Mouse (Mus musculus): Measurements from ENCODE around the gene Rps6kb2.

DNA sequence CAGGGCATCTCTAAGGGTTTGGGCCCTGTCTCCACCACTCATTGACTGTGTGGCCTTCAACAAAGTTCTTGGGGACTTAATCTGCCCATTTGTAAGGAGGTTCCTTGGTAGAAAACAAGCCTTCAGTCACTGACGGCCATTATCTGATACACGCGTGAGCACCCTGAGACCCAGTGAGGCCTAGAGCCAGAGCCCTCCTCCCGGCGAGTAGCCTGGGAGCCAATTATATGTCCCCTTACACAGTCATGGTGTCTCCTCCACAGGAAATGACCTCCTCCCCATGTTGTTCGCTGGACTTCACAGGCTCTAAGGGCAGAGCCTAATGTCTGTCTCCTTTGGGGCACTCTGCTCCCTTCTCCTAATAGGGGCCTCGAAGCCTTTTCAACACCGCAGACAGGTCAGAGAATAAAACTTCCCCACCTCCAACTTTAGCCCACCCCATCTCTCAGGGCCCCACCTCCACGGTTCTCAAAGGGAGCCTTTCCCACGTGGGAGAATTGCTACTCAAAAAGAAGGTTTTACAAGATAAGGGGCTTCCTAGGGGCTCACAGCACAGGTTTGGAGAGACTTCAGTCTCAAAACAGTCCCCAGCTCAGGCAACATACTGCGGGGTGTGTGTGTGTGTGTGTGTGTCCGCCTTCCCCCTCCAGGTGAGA lies 16.7 kb downstream of the Rps6kb2 start:
- TF ChIP-seq HCFC1 (IDR thresholded peaks at IDR 0.05; ENCODE audit: borderline replicate concordance, insufficient read depth, low read length) = no peak
- TF ChIP-seq CHD2 (IDR thresholded peaks at IDR 0.05; ENCODE audit: low read depth, low read length) = no peak
- TF ChIP-seq ZNF384 (IDR thresholded peaks at IDR 0.05; ENCODE audit: low read depth, low read length) = no peak
